Mouse (Mus musculus) CH12.LX (cell line): Measurements from ENCODE around the gene Epb41l1. TPM values are rescaled to one million over a fixed set of nuclear protein-coding genes. Genes with fewer than 3 reads are reported as not detected.
A peak's percentile ranks its signal among the peaks of the same experiment; 100 is the strongest.

Source experiments
- DNase-seq: peaks from one replicate; pipeline ENCODE4 v3.0.0-alpha.2; 2013; ENCODE audit errors: extremely low read depth
- H3K27ac ChIP-seq: 2 replicates; pipeline ENCODE4 v1.5.1; 2012; ENCODE audit warnings: low read depth, mild to moderate bottlenecking, control low read depth, moderate library complexity; ENCODE audit not compliant: insufficient read depth
- H3K27me3 ChIP-seq: replicated peaks from 2 replicates; pipeline ENCODE3; 2012; ENCODE audit warnings: inconsistent platforms
- H3K36me3 ChIP-seq, 2 experiments: replicated peaks in 1 of 2; 2 replicates each; pipeline versions ENCODE3 to v1.6.1; 2012; ENCODE audit warnings: inconsistent platforms in 1 of 2, low read length in 1 of 2, mild to moderate bottlenecking in 1 of 2, mixed read lengths in 1 of 2, moderate library complexity in 1 of 2; ENCODE audit not compliant: control insufficient read depth in 1 of 2, insufficient read depth in 1 of 2
- H3K4me1 ChIP-seq, 2 experiments: 2 replicates each; pipeline ENCODE4 v1.6.1; 2012; ENCODE audit warnings: inconsistent platforms in 1 of 2, moderate library complexity in 1 of 2; ENCODE audit not compliant: insufficient read depth in 2 of 2, control insufficient read depth in 1 of 2
- H3K4me2 ChIP-seq: 2 replicates; pipeline ENCODE4 v1.6.1; 2012; ENCODE audit warnings: low read depth, mild to moderate bottlenecking, control low read depth; ENCODE audit not compliant: poor library complexity, insufficient read depth, severe bottlenecking
- H3K4me3 ChIP-seq, 3 experiments: fragments of 150-350 bp in 1 of 3; sonication (generic) in 1 of 3; replicated peaks in 1 of 3; 2 replicates each; pipeline versions ENCODE3 to v1.5.1; 2011 to 2012; ENCODE audit warnings: low read depth in 2 of 3, low read length in 2 of 3, mild to moderate bottlenecking in 2 of 3, moderate library complexity in 2 of 3, control low read depth in 1 of 3, improper control_type of control experiment in 1 of 3, inconsistent platforms in 1 of 3, mixed read lengths in 1 of 3; ENCODE audit not compliant: poor library complexity in 1 of 3
- H3K79me2 ChIP-seq: replicated peaks from 2 replicates; pipeline ENCODE4 v1.6.1; 2012; ENCODE audit warnings: mild to moderate bottlenecking, moderate library complexity; ENCODE audit not compliant: control insufficient read depth, poor library complexity, insufficient read depth, severe bottlenecking; ENCODE audit errors: extremely low read depth
- H3K9ac ChIP-seq: 2 replicates; pipeline ENCODE4 v1.6.1; 2012; ENCODE audit warnings: low read depth, mild to moderate bottlenecking, control low read depth, moderate library complexity; ENCODE audit not compliant: insufficient read depth
- H3K9me3 ChIP-seq: replicated peaks from 2 replicates; pipeline ENCODE3; 2012; ENCODE audit warnings: low read length, inconsistent platforms, mixed read lengths
- BHLHE40 ChIP-seq: IDR thresholded peaks from 2 replicates; pipeline ENCODE4 v1.6.1; 2011; ENCODE audit warnings: mild to moderate bottlenecking, low read depth, low read length, improper control_type of control experiment
- CTCF ChIP-seq, 2 experiments: IDR thresholded peaks in 1 of 2; conservative IDR thresholded peaks in 1 of 2; 2 replicates each; pipeline ENCODE4 v1.5.1; 2011 to 2012; ENCODE audit warnings: low read depth in 2 of 2, low read length in 2 of 2, improper control_type of control experiment in 1 of 2, inconsistent platforms in 1 of 2, mild to moderate bottlenecking in 1 of 2, moderate library complexity in 1 of 2
- E2F4 ChIP-seq: IDR thresholded peaks from 2 replicates; pipeline ENCODE4 v1.6.1; 2011; ENCODE audit warnings: low read depth, low read length, improper control_type of control experiment; ENCODE audit not compliant: insufficient replicate concordance
- ELF1 ChIP-seq: IDR thresholded peaks from 2 replicates; pipeline ENCODE4 v1.6.1; 2014; ENCODE audit warnings: low read depth, mild to moderate bottlenecking, inconsistent platforms, low read length, improper control_type of control experiment
- EP300 ChIP-seq: IDR thresholded peaks from 2 replicates; pipeline ENCODE4 v1.6.1; 2011; ENCODE audit warnings: low read length, improper control_type of control experiment
- ETS1 ChIP-seq: conservative IDR thresholded peaks from 2 replicates; pipeline ENCODE4 v1.6.1; 2012; ENCODE audit warnings: low read depth, mild to moderate bottlenecking, inconsistent platforms, low read length, improper control_type of control experiment, moderate library complexity
- IRF4 ChIP-seq: IDR thresholded peaks from 2 replicates; pipeline ENCODE4 v1.6.1; 2014; ENCODE audit warnings: low read depth, mild to moderate bottlenecking, inconsistent platforms, low read length, improper control_type of control experiment
- JUN ChIP-seq: IDR thresholded peaks from 2 replicates; pipeline ENCODE4 v1.6.1; 2011; ENCODE audit warnings: low read depth, mild to moderate bottlenecking, low read length, improper control_type of control experiment, moderate library complexity; ENCODE audit not compliant: insufficient read depth
- JUND ChIP-seq: conservative IDR thresholded peaks from 2 replicates; pipeline ENCODE4 v1.6.1; 2011; ENCODE audit warnings: low read depth, low read length, improper control_type of control experiment
- MAX ChIP-seq: IDR thresholded peaks from 2 replicates; pipeline ENCODE4 v1.6.1; 2011; ENCODE audit warnings: low read length, improper control_type of control experiment
- MAZ ChIP-seq: IDR thresholded peaks from 2 replicates; pipeline ENCODE4 v1.6.1; 2012; ENCODE audit warnings: low read depth, mild to moderate bottlenecking, inconsistent platforms, low read length, improper control_type of control experiment, moderate library complexity
- MEF2A ChIP-seq: IDR thresholded peaks from 2 replicates; pipeline ENCODE4 v1.6.1; 2014; ENCODE audit warnings: low read depth, mild to moderate bottlenecking, inconsistent platforms, low read length, improper control_type of control experiment, borderline replicate concordance
- MXI1 ChIP-seq: IDR thresholded peaks from 2 replicates; pipeline ENCODE4 v1.6.1; 2011; ENCODE audit warnings: mild to moderate bottlenecking, low read depth, low read length, improper control_type of control experiment
- MYC ChIP-seq: IDR thresholded peaks from 2 replicates; pipeline ENCODE4 v1.6.1; 2011; ENCODE audit warnings: low read depth, mild to moderate bottlenecking, improper control_type of control experiment, low read length
- NRF1 ChIP-seq: IDR thresholded peaks from 2 replicates; pipeline ENCODE4 v1.6.1; 2014; ENCODE audit warnings: low read depth, mild to moderate bottlenecking, inconsistent platforms, low read length, improper control_type of control experiment, moderate library complexity
- PAX5 ChIP-seq: IDR thresholded peaks from 2 replicates; pipeline ENCODE4 v1.6.1; 2012; ENCODE audit warnings: low read length, inconsistent platforms, mixed read lengths
- POLR2A ChIP-seq: IDR thresholded peaks from 2 replicates; pipeline ENCODE4 v1.6.1; 2011; ENCODE audit warnings: low read depth, mild to moderate bottlenecking, improper control_type of control experiment, low read length
- POLR2AphosphoS2 ChIP-seq: IDR thresholded peaks from 2 replicates; pipeline ENCODE4 v1.6.1; 2011; ENCODE audit warnings: low read depth, low read length, improper control_type of control experiment
- RAD21 ChIP-seq: IDR thresholded peaks from 2 replicates; pipeline ENCODE4 v1.6.1; 2011; ENCODE audit warnings: low read depth, mild to moderate bottlenecking, low read length, improper control_type of control experiment, moderate library complexity
- RCOR1 ChIP-seq: conservative IDR thresholded peaks from 2 replicates; pipeline ENCODE4 v1.6.1; 2012; ENCODE audit warnings: low read depth, mild to moderate bottlenecking, inconsistent platforms, low read length, improper control_type of control experiment
- SIN3A ChIP-seq: IDR thresholded peaks from 2 replicates; pipeline ENCODE4 v1.6.1; 2012; ENCODE audit warnings: low read length, improper control_type of control experiment, inconsistent platforms
- TBP ChIP-seq: conservative IDR thresholded peaks from 2 replicates; pipeline ENCODE4 v1.6.1; 2011; ENCODE audit warnings: low read depth, low read length, improper control_type of control experiment
- USF1 ChIP-seq: IDR thresholded peaks from 2 replicates; pipeline ENCODE4 v1.6.1; 2014; ENCODE audit warnings: low read depth, mild to moderate bottlenecking, inconsistent platforms, low read length, improper control_type of control experiment
- USF2 ChIP-seq: conservative IDR thresholded peaks from 2 replicates; pipeline ENCODE4 v1.6.1; 2011; ENCODE audit warnings: low read depth, low read length, improper control_type of control experiment
- ZKSCAN1 ChIP-seq: IDR thresholded peaks from 2 replicates; pipeline ENCODE4 v1.6.1; 2012; ENCODE audit warnings: low read depth, inconsistent platforms, low read length, improper control_type of control experiment, borderline replicate concordance
- ZMIZ1 ChIP-seq: IDR thresholded peaks from 2 replicates; pipeline ENCODE4 v1.6.1; 2012; ENCODE audit warnings: low read depth, mild to moderate bottlenecking, inconsistent platforms, low read length, improper control_type of control experiment
- ZNF384 ChIP-seq: IDR thresholded peaks from 2 replicates; pipeline ENCODE4 v1.6.1; 2012; ENCODE audit warnings: low read depth, low read length, improper control_type of control experiment, inconsistent platforms
- dilution Hi-C: fragments of 300-500 bp; cut with MboI; formaldehyde crosslinking; loops from 2 replicates; pipeline ENCODE4 v1.14.3; 2020; ENCODE audit warnings: low sequenced_read_pairs; ENCODE audit not compliant: extremely low pct_unique_long_range_greater_than_20kb, extremely low pct_ligation_motif_present
- in situ Hi-C: fragments of 300-500 bp; cut with MboI; formaldehyde crosslinking; loops from 3 replicates; pipeline ENCODE4 v1.14.3; 2019; ENCODE audit warnings: low sequenced_read_pairs, low pct_ligation_motif_present, low pct_unique_long_range_greater_than_20kb, mixed read lengths
- polyA plus RNA-seq: library from polyadenylated mRNA; unstranded; fragments of >175 nt; gene quantifications from 2 replicates; pipeline ENCODE4 v1.2.1, GENCODE M21; 2012; ENCODE audit warnings: low read depth; ENCODE audit not compliant: insufficient read length
- total RNA-seq, 2 experiments: library from RNA; depleted of rRNA; stranded (reverse); fragments of 300-350 nt in 1 of 2; fragments of >200 nt in 1 of 2; gene quantifications; 2 replicates each; pipeline ENCODE4 v1.2.3; 2012 to 2014

The Epb41l1 gene
- total and polyA plus RNA-seq, 3 experiments, result 0.21 TPM; not detected in 2

GRCm38 (mm10) chr2:156475285-156476110 is 54.8 kb downstream of the Epb41l1 start:
- in situ Hi-C loops, result no loop called here
- H3K4me3 ChIP-seq, result peak overlapping the region in 1 of 3 experiments; percentile 40

GRCm38 (mm10) chr2:156476111-156476747 is 55.5 kb downstream of the Epb41l1 start:
- Histone ChIP-seq H3K27me3 (peaks cover 87% of the 10 kb centered on the region), H3K4me1 (no peaks in the 10 kb centered on the region), H3K4me3 (no peak overlapping the region), H3K4me2 (no peak overlapping the region), H3K9ac (no peak overlapping the region), H3K9me3 (peaks cover 3% of the 10 kb centered on the region), H3K36me3 (no peaks in the 10 kb centered on the region), H3K27ac (no peak overlapping the region), H3K79me2 (no peaks in the 10 kb centered on the region)
- dilution Hi-C loops, result no loop called here
- TF ChIP-seq E2F4 (no peak), IRF4 (no peak), MAX (no peak), BHLHE40 (no peak), MXI1 (no peak), RAD21 (no peak), ZKSCAN1 (no peak), USF2 (no peak), JUND (no peak), JUN (no peak), MEF2A (no peak), MYC (no peak), POLR2AphosphoS2 (no peak), EP300 (no peak), TBP (no peak), ETS1 (no peak), USF1 (no peak)
- in situ Hi-C loops, result no loop called here
- no peak for DNase-seq

More at GRCm38 (mm10) chr2:156475285-156476110, 54.8 kb downstream of the Epb41l1 start:
- Histone ChIP-seq H3K36me3 (no peaks in the 10 kb centered on the region), H3K9me3 (no peaks in the 10 kb centered on the region), H3K4me2 (peak overlapping the region; percentile 39), H3K9ac (no peak overlapping the region), H3K27ac (no peak overlapping the region), H3K4me1 (no peaks in the 10 kb centered on the region), H3K79me2 (no peaks in the 10 kb centered on the region), H3K27me3 (peaks cover 86% of the 10 kb centered on the region)
- TF ChIP-seq MXI1, result no peak
- no peak for TF ChIP-seq MAZ
- no peak for TF ChIP-seq NRF1
- TF ChIP-seq SIN3A, result no peak
- TF ChIP-seq IRF4, result no peak
- no peak for TF ChIP-seq ZNF384
- no peak for TF ChIP-seq MEF2A
- TF ChIP-seq POLR2A, result no peak
- no peak for TF ChIP-seq RCOR1
- TF ChIP-seq ZMIZ1, result no peak
- TF ChIP-seq JUN, result no peak
- no peak for TF ChIP-seq ELF1
- TF ChIP-seq CTCF (conservative IDR thresholded peaks at IDR 0.05 in 1 of 2, IDR thresholded peaks at IDR 0.05 in 1 of 2; ENCODE audit: low read depth in 2 of 2, low read length in 2 of 2), result no peak
- TF ChIP-seq PAX5, result no peak
- TF ChIP-seq USF1, result no peak
- dilution Hi-C loops, result no loop called here
- DNase-seq, result no peak
